Mouse (Mus musculus) layer of hippocampus, adult 9-11 months (tissue): ENCODE data around the gene Gm42420.

Experiments
- DNase-seq: peaks from one replicate; pipeline ENCODE4 v3.0.0; 2022

The Gm42420 gene

DNA sequence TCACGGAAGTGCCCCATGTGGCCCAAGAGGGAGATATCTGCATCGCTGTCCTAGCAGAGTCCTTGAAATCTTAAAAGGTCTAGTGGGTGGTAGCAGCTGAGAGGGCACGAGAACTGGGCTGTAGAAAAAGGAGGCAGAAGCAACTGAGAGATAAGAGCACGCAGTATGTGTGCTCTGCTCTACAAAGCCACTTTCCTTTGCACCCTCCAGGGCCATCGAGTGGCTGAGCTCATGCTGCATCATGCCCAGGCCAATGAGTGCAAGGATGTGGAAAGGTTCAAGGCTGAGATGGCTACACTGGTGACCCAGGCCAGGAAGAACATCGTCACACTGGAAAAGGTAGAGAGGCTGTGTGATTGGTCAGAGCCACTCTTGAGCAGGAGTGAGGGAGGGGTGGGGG is at the start of gene Gm42420:
Gene Gm42420, plus strand, starts transcription at position 237 of the 400 bp plus-strand sequence.
- no peak for DNase-seq

DNA sequence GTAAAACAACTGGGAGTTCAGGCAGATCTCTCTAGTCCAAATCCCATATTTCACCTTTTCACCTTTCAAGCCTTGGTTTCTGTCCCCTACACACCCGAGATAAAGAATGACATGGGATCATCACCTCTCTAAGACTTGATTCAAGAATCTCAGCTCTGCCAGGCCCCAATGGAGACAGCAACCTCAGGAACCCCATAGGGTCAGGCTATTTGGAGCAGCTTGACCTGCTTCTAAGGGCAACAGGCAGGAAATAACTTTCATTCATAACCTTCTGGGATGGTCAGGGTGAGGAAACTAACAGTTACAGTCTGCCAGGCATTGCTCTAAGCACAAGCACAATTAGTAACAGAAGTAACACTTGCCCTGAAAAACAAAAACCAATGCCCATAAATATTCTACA is 48.9 kb upstream of the Gm42420 start:
- no peak for DNase-seq

DNA sequence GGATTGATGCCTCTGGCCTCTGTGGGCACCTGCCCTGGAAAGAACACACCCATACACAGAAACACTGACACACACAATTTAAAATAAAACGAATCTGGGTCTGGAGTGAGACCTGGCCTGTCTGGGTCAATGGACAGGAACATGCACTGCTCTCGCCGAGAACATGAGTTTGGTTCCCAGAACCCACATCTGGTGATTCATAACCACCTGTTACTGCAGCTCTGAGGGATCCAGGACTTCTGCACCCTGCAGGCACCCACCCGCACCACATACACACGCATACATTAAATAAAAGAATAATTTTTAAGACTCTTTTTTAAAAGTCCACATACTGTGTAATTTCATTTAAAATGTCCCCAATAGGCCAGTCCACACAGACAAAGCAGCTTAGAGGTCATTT is 48.3 kb upstream of the Gm42420 start:
- DNase-seq: no peak

DNA sequence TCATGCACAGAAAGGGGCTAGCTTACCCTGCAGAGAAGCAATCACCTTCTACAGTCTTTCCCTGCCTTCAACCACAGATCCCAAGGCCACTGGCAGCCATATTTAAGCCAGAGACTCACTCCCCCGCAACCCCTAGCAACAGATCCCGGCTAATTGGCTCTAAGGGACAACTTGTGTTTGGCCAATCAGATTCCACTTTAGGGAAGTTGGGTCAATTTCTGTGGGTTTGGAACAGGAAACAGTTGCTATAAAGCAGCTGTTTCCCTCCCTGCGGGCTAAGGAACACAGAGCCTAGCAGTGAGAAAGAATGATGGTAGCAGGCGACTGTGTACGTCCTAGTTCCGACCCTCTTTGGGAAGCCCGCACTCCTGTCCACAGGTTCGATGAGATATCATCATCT is 47.3 kb upstream of the Gm42420 start:
- DNase-seq: no peak

DNA sequence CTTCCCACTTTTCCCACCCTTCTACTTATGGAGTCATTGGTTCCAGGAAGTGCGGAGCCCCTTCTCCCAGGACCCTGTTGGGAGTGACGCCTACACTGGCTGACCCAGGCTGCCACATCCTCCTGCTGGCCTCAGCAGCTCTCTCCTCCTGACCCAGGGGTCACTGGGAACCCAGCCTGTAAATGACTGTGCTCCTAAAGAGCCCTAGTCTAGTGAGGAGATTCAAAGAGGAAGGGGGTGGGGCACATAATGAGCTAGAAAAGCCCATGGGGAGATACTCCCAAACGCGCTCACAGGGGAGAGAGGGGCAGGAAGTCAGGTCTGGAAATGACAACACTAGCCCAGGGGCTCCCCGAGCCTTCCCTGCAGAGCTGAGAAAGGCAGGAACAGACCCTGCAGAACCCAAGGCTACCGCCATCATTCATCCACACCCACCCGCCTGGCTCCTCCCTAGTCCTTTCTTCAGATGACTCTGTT is 45.8 kb upstream of the Gm42420 start:
- DNase-seq: no peak

DNA sequence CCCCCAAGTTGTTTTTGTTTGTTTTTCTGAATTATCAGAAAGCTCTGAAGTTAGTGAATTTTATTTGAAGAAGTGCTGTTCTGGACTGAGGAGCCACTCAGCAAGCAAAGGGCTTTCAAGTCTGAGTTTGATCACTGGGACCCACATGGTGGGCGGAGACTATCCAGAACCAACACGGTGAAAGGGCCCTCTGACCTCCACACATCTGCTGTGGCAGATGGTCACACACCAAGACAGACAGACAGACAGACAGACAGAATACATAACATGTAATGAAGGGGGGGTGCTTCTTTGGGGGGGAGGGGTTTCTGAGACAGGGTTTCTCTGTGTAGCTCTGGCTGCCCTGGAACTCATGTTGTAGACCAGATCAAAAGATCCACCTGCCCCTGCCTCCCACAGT is 45.0 kb upstream of the Gm42420 start:
- no peak for DNase-seq

DNA sequence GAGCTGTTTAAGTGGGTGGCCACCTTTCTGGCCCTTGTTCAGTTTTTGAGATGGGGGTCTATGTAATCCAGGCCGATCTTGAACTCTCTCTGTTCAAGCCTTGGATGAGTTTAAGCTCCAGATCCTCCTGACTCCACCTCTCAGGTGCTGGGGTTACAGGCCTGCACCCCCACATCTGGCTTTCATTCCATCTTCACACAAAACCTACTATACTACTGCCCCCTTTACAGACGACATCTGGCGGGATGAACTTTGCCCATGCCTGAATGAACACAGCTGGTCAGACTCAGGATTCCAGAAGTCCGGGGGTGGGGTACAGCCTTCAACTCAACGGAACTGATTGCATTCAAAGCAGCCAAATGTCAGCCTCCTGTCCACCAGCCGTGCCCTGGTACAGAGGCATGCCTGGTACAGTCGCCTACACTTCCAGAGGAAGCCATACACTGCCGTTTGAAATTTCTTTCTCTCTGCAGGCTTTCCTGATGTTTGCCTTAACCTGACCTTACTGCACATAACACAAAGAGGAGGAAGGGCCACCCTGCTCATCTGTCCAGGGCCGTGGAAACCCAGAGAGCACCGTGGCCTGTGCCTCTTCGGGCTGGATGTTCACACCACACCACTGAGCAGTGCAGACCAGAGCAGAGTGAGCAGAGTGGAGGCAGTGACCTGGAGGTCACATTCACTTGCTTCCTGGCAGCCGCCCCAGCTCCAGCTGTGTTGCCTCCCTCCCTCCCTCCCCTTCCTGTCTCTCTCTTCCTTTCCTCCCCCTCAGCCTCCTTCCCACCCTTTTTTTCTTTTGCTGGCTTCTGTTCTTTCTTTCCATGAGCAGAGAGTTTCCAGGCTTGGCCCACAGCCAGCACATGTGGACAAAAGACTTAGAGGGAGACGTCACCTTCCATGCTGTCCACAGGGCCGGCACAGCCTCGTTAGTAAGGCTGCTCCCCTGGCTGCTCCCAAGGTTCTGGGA is 42.6 kb upstream of the Gm42420 start:
- DNase-seq: no peak

DNA sequence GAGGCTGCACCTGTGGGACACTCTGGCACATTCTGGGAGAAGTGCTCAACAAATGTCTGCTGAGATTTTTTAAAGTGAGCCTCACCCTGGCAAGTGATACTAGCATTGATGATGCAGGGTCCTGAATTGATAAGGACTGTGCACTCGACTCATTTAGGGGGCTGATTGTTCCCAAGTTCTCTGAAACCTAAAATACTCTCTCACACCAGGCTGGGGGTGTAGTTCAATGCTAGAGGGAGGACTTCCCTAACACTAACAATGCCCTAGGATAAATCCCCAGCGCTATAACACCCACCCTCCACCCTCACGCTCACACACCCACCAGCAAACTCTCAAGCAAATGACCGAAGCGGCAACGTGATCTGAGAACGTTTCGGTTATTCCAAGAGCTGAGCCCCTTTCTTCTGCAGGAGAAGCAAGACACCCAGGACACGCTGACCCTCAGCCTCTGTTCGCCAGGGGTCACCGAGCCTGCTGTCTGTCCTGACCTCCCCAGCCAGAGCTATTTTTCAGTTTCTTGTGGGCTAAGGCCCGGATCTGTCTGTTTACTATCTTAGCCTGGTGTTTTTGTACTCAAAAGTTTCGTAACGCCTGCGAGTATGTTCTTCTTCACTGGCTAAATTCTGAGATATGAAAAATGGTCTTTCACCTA is 41.7 kb upstream of the Gm42420 start:
- DNase-seq: no peak

DNA sequence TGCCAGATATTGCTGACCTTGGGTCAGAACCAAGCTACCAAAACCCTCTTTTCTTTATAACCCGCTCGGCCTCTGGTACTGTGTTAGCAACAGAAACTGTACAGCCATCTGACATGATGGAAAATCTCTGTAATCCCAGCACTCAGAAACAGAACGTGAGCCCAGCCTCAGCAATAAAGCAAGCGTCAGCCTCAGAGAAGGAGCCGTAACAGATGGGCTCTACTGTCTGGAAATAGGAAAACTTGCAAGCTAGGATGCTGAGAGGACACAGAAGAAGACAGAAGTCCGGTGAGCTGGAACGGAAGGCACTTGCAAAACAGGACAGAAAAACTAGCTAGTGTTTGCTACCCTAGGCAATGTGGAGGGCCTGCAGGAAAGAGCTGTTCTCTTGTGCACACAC is 40.1 kb upstream of the Gm42420 start:
- peak; percentile 35 for DNase-seq

DNA sequence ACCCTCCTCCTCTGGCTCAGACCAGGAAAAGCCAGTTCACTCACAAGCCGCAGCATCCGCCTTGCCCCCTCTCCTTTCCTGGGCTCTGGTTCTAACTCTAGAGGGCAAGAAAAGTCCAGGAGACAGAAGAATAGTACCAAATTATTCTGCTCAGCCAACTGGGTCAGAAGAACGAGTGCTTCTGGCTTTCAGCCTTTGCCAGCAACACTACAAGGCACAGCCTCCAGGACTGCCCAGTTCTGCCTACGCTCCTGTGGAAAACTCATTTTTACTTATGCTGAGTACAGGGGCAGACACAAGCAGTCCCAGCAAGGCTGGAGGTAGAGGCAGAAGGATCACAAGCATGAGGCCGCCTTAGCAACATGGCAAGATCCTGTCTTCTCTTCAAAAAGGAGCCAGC is 37.5 kb upstream of the Gm42420 start:
- no peak for DNase-seq

DNA sequence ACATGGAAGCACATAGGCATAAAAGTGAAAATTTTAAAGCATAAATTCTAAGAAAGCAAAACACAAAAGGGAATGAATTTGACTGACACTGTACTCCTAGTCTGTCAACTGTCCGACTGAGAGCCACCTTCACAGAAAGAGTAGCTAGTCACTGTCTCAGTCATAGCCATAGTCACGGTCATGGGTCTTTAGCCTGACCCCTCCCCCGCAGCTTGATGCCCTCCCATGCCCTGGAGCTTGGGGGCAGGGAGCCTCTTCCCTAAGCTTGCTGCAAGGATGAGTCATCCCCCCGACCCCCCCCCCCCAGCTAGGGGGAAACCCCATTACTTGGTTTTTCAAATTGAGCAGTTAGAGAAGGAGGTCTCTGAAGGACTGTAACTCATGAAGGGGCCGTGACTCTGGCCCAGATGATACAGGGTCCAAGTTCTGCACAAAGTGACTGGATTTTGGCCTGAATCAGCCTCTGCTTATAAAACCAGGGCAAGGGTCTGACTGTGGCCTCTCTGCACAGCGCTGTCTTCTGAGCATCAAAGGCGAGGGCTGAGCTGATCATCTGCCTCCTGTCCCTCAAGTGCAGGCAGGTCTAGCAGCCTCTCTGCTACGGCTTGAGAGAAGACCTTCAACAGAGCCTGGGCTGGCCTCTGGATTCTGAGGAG is 33.4 kb upstream of the Gm42420 start:
- no peak for DNase-seq

DNA sequence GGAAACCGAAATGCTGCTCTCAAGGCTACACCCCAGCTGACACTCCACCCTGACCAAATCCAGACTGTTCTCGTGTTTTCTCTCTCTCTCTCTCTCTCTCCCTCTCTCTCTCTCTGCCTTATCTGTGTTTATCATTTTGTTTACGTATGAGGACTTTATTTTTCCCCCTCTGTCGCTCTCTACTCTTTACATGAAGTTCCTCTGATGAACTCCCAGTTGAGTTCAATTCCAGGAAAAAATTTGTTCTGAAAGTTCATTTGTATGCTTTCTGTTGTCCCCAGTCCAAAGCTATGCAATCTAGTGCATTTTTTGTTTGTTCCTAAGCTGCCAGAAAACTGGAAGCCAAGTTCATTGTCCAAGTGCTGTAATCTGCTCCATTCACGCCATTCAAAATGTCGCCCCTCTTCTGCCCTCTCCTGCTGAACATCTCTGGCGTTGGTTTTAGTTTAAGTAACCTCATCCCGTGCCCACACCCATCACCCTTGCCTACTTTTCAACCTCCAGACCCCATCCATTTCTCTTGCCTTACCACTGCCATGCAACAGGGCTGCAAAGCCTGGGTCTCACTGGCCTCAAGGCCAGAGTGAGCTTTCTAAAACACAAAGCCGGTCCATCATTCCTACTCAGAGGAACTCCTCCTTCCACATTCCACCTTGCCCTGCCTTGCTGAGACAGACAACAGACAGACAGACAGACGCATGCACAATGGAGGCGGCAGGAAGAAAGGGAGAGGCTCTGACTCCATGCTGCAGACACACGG is 30.5 kb upstream of the Gm42420 start:
- no peak for DNase-seq

DNA sequence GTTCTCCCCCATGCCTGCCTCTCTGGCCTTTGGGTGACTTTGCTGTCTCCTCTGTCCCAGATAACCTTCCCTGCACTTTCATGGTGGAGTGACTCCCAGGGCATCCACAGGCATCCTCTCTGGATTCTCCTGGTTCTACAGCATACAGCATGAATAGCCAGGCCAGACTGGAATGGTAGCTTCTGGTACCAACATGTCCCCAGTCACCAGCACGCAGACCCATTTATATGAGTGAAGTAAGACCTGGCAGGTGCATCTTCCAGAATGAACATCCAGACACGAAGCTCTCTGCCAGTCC is 30.0 kb upstream of the Gm42420 start:
- no peak for DNase-seq

DNA sequence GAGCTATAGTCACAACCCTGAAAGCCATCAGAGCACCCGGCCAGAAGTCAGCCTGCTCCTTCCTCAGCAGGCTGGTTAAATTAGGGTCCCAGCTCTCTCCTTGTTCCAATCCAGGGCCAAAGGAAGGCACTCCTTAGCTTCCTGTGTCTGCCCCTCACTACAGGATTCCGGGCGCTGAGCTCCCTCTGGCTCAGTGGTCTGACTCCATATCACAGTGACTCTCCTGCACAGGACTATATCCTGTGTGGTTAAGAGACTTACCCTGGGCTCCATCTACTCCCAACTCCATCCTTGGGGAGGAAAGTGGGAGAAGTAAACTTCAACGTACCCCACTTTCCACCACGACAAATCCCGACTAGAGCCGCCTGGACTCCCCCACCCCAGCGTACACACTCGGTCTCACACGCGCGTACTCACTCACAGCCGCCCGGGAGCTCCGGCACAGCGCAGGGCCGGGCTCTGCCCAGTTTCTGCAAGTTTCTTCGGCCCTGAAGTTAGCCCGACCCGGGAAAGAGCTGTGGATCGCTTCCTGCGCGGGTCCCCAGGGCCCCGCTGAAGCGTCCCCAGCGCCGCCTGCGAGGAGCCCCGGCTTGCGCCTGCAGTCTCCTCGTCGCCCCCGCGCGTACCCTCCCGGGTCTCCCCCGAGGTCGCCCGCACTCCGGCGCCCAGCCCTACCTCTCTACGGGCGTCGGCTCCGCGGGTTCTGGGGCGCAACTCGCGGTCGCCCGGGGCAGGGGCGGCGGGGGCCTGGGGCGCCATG is 28.5 kb upstream of the Gm42420 start:
- DNase-seq: no peak

DNA sequence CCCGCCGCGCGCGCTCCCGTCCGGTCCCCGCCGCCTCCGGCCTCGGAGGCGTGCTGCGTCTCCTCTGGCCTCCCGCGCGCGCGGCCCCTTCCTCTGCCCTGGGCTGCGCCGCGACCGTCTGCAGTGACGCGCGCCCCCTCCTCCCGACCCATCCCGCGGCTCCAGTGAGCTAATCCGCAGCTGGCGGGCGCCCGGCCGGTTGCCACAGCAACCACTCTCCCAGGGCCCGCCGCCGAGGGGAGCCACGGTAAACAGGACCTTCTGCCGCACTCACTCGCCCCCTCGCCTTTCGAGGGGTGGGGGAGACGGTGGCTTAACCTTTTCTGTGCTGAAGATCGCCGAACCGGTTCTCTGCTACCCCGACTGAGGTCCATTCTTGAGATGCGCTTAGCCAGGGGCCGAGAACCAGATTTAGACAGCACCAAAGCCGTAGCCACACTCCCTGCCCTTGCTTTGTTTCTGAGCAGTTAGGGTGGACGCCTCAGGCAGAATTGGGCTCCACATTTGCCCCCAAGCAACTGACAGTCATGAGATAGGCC is 27.8 kb upstream of the Gm42420 start, which contains the start of gene Dennd2a:
Gene Dennd2a, minus strand, starts transcription at position 145 of the 539 bp plus-strand sequence.
- peak; percentile 89 for DNase-seq

DNA sequence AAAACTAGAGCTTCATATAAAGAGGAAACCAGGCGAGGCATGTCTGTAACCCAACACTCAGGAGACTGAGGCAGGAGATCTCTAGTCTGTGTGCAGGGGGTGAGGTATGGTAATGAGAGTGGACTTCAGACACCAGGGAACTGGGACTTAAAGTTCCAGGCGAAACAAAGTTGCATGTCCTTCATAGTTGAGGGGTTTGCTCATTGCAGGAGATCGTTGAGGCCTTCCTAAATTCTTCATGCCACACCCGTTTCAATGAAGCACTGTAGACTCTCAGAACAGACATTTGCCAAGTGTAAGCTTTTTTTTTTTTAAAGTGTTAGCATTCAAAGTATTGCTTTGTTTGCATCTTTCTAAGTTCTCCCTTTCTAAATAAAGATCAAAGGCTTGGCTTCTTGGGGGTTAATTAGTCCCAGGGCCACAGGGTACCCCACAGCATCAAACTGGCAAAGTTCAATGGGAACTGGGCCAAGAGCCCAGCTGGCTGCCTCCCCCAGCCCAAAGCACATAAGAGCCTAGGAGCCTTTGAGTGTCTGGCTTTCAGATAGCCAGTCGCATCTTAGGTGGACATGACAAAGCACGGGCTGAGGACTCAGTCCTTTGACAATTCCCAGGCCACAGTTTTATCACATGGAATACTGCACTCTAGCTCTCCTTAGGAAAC is 26.1 kb upstream of the Gm42420 start:
- DNase-seq: no peak

DNA sequence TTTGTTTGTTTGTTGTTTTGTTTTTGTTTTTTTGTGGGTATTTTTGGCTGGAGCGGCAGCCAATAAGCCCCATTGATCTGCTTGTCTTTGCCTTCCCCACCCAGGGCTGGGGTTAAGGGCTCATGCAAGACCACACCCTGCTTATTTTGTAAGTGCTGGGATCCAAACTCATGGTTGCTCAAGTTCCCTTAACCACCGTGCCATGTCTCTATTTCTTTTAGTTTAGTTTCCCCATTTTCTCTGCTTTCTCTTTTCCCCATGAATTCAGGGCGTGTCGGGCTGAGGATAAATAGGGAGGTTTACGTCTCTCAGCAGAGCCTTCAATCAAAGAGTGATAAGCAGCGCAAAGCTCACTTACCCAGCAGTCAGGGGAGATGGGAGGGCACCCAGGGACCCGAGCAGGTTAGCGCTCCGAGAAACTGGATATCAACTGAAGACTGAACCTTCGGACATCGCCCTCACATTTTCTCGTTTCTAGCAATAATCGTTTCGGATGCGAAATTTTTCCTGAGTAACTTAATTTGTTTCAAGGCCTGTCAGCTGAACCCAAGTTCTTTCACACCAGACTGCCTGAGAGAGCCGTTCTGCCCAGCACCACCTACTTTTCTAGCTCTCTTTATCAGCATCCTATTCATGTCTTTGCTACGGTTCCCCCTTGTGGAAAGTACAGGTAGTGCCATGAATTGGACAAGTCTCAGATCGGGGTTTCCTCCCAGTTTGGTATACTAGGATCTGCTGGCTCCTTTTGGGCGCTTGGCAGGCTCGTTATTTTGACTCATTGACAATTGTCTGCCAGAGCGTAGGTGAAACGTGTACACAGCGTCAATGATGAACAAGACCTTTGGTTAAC is 23.2 kb upstream of the Gm42420 start:
- DNase-seq: peak; percentile 92

DNA sequence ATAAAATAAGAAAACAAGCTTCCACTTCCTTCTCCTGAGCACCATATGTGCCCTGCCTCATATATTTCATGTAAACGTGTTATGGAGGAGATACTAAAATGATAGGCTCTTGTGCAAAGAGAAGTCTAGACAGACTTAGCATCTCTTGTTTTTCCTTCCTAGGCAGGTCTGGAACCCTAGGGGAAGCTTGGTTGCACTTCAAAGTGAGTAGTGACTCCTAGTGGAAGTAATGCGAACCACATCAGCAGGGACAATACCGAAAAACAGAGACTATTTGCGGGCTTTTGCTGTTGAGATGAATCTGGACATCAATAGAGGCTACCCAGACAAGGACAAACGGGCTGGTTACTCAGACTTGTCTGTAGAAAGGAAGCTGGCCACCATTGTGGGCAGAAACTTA is 18.0 kb upstream of the Gm42420 start:
- DNase-seq: no peak

DNA sequence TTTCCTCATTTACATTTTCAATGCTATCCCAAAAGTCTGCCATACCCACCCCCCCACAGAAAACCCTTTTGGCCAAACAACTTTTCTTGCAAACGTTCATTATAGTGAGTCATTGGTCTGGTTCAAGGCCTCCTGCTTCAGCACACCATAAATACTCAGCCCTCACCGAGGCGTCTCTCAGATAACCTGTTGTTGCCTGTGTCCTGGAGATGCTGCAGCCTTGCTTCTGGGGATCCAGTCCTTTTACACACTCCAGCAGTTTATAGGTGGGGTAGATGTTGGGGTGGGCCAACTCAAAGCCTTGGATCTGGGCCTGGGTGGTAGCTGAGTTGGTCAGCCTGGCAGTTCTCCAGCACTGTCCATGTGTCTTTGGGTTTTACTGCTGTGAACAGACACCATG is 15.1 kb upstream of the Gm42420 start:
- no peak for DNase-seq
